Mouse (Mus musculus): ENCODE data around the gene Abhd16b.

The Abhd16b gene

DNA sequence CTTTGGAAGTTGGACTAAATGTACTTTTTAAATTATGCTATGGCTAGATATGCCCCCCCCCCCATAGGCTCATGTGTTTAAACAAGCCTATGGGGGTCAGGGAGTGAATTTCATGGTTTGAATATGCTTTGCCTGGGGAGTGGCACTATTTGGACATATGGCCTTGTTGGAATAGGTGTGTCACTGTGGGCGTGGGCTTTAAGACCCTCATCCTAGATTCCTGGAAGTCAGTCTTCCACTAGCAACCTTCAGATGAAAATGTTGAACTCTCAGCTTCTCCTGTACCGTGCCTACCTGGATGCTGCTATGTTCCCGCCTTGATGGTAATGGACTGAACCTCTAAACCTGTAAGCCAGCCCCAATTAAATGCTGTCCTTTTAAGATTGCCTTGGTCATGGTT lies 39.6 kb downstream of the Abhd16b start:
- in situ Hi-C loops (cut with MboI, MseI): no loop called here

DNA sequence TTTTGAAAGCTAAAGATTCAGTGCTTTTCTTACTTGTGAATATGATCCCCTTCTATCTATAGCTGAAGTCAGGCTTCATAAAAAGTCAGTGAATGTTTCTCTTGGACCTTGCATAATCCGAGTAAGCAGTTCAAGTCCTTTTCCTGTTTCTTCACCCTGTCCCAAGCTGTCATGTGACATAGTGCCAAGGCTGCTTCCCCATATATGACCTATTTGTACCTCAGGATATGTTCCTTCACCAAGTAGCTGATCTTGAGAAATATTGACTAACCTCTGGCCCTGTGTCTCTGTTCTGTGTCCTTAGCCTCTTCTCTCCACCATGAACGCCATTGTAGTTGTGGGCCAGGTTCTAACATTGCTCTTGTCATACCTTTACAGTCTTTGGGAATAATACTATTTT lies 43.4 kb downstream of the Abhd16b start:
- in situ Hi-C loops (cut with MboI, MseI): no loop called here

DNA sequence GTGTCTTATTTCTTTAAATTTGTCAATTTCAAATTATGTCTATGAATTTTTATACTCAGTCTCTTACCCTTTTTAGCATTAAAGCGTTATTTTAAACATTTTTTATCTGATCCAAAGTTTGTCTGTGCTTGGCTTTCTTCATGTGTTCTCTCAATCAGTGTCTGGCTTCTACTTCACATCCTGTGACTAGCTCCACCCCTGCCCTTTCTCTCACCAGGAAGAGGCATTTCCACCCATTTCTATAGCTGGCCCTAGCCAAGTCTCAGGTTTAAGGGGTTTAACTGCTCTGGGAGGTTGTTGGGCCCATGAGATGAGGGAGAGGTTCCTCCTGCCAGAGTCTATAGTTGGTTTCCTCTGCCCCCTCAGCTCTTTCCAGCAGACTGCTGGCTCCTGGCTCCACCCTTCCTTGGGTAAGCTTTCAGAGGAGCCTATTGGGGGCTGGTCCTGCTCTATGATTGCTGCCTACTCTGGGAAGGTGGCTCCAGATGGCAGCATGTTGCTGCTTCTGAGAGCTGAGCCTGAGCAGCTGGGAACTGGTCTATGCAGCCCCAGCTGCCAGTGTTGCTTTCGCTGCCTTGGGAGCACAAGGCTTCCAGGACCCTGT lies 44.5 kb downstream of the Abhd16b start:
- in situ Hi-C loops (cut with MboI, MseI): no loop called here

DNA sequence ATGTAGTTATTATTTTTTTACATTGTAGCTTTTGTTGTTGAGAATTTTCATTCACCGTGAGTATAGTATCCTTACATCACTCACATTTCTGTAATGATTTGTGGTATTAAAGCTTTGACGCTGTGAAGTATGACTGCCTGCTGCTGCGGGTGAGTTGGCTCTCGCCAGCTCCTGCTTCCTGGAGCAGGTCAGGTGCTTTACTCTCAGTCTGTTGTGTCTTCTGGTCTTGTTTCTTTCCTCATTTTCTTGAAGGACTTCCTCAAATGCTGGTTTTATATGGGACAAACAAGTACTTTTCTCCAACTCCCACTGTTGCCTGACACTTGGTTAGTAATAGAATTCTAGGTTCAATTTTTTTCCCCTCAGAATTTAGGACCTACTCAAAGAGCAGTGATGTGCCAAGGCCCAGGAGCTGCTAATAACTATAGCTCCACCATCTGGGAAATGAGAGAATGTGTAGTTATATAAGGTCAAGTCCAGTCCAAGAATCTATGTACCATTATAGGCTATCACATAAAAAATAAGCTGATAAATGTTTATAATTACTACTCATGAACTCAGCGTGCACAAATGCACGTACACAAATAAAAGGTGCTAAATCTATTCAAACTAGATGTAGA lies 48.9 kb downstream of the Abhd16b start:
- in situ Hi-C loops (cut with MboI, MseI): no loop called here
